Mouse (Mus musculus) embryonic facial prominence, embryonic 12.5 days (tissue): ENCODE results near the gene Gm45062. TPM values are rescaled to one million over a fixed set of nuclear protein-coding genes. Genes with fewer than 3 reads are reported as not detected.
"Not testable (repeated sequence)": the region's sequence is repeated elsewhere in the genome, so short reads cannot be mapped to it uniquely, and the experiment has no call there.

Experiments
- ATAC-seq: fragments of 200-750 bp; cut with Nextera tagmentation; 2 replicates; pipeline ENCODE4 v1.8.0; 2017; ENCODE audit not compliant: insufficient number of reproducible peaks, insufficient read depth, low FRiP score, low TSS enrichment
- H3K27ac ChIP-seq: fragments of 300-500 bp; sonication (generic); 2 replicates; pipeline ENCODE4 v1.5.1; 2016; ENCODE audit warnings: mild to moderate bottlenecking
- H3K27me3 ChIP-seq: fragments of 300-500 bp; sonication (generic); 2 replicates; pipeline ENCODE4 v1.6.1; 2016; ENCODE audit warnings: mild to moderate bottlenecking, moderate library complexity
- H3K36me3 ChIP-seq: fragments of 300-500 bp; sonication (generic); 2 replicates; pipeline ENCODE4 v1.6.1; 2016; ENCODE audit warnings: mild to moderate bottlenecking
- H3K4me1 ChIP-seq: fragments of 300-500 bp; sonication (generic); 2 replicates; pipeline ENCODE4 v1.6.1; 2016
- H3K4me2 ChIP-seq: fragments of 300-500 bp; sonication (generic); replicated peaks from 2 replicates; pipeline ENCODE4 v1.6.1; 2016; ENCODE audit warnings: mild to moderate bottlenecking, moderate library complexity
- H3K4me3 ChIP-seq: fragments of 300-500 bp; sonication (generic); 2 replicates; pipeline ENCODE4 v1.5.1; 2016; ENCODE audit warnings: mild to moderate bottlenecking
- H3K9ac ChIP-seq: fragments of 300-500 bp; sonication (generic); 2 replicates; pipeline ENCODE4 v1.6.1; 2016; ENCODE audit warnings: mild to moderate bottlenecking, moderate library complexity
- H3K9me3 ChIP-seq: fragments of 300-500 bp; sonication (generic); 2 replicates; pipeline ENCODE4 v1.6.1; 2016; ENCODE audit warnings: mild to moderate bottlenecking, moderate library complexity
- WGBS: fragments of 180-500 bp; shearing (Covaris S2); methylation state at CpG from one replicate; pipeline ENCODE4 v1.1.7; 2016; 5-methylcytosine and 5-hydroxymethylcytosine counted together
- polyA plus RNA-seq: library from polyadenylated mRNA; unstranded; fragments of >200 nt; fragmentation: Nextera tagmentation; extraction: Ambion mirVana; gene quantifications from 2 replicates; pipeline ENCODE4 v1.2.1, GENCODE M21; 2016

Gene Gm45062
- polyA plus RNA-seq, 1 experiment from 2014 or later: 11.6 TPM

GRCm38 (mm10) chr6:8319591-8319990, 60.3 kb downstream of the Gm45062 start:
- ATAC-seq: no peak
- 94% methylated on average over 2 of the region's 2 CpGs for WGBS
- H3K9me3 ChIP-seq: no peaks in the 10 kb centered on the region; the same call in 1 of the 2 replicates
- no peaks in the 10 kb centered on the region for H3K4me1 ChIP-seq
- no peaks in the 10 kb centered on the region for H3K36me3 ChIP-seq
- H3K4me2 ChIP-seq: no peak overlapping the region
- H3K27ac ChIP-seq: no peak overlapping the region
- no peak overlapping the region for H3K4me3 ChIP-seq
- no peak overlapping the region for H3K9ac ChIP-seq
- no peaks in the 10 kb centered on the region for H3K27me3 ChIP-seq

GRCm38 (mm10) chr6:8331496-8331895, 72.2 kb downstream of the Gm45062 start:
- not testable (repeated sequence) for H3K36me3 ChIP-seq, H3K27me3 ChIP-seq, H3K4me2 ChIP-seq, H3K9me3 ChIP-seq, H3K4me1 ChIP-seq, H3K27ac ChIP-seq, ATAC-seq, H3K4me3 ChIP-seq, H3K9ac ChIP-seq
- 96% methylated on average over 3 of the region's 3 CpGs for WGBS

GRCm38 (mm10) chr6:8333380-8333779, 74.1 kb downstream of the Gm45062 start:
- ATAC-seq: no peak
- H3K4me2 ChIP-seq: no peak overlapping the region
- H3K4me3 ChIP-seq: no peak overlapping the region
- H3K4me1 ChIP-seq: no peaks in the 10 kb centered on the region
- H3K27ac ChIP-seq: no peak overlapping the region
- no peaks in the 10 kb centered on the region for H3K27me3 ChIP-seq
- 91% methylated on average over 1 of the region's 1 CpGs for WGBS
- no peaks in the 10 kb centered on the region for H3K36me3 ChIP-seq
- H3K9me3 ChIP-seq: no peaks in the 10 kb centered on the region
- H3K9ac ChIP-seq: no peak overlapping the region

- ATAC-seq: no peak
- no peak overlapping the region for H3K4me2 ChIP-seq
These were observed 77.5 kb downstream of the Gm45062 start for GRCm38 (mm10) chr6:8336487-8337390.

GRCm38 (mm10) chr6:8339453-8339852, 80.2 kb downstream of the Gm45062 start:
- no peak for ATAC-seq
- WGBS: 87% methylated on average over 6 of the region's 6 CpGs

More at GRCm38 (mm10) chr6:8336487-8337390, 77.5 kb downstream of the Gm45062 start:
- no peaks in the 10 kb centered on the region for H3K27me3 ChIP-seq
- no peaks in the 10 kb centered on the region for H3K9me3 ChIP-seq
- no peaks in the 10 kb centered on the region for H3K4me1 ChIP-seq
- H3K4me3 ChIP-seq: no peak overlapping the region
- WGBS: 85% methylated on average over 9 of the region's 9 CpGs
- no peak overlapping the region for H3K27ac ChIP-seq
- no peaks in the 10 kb centered on the region for H3K36me3 ChIP-seq
- no peak overlapping the region for H3K9ac ChIP-seq

GRCm38 (mm10) chr6:8343271-8343670, 84.0 kb downstream of the Gm45062 start:
- Histone ChIP-seq H3K4me3 (no peak overlapping the region), H3K27ac (no peak overlapping the region), H3K4me1 (no peaks in the 10 kb centered on the region), H3K4me2 (no peak overlapping the region), H3K36me3 (no peaks in the 10 kb centered on the region), H3K9me3 (no peaks in the 10 kb centered on the region), H3K27me3 (no peaks in the 10 kb centered on the region), H3K9ac (no peak overlapping the region)
- ATAC-seq: no peak
- WGBS: 95% methylated on average over 4 of the region's 4 CpGs

More at GRCm38 (mm10) chr6:8339453-8339852, 80.2 kb downstream of the Gm45062 start:
- Histone ChIP-seq H3K4me1 (no peaks in the 10 kb centered on the region), H3K4me3 (no peak overlapping the region), H3K4me2 (no peak overlapping the region), H3K9me3 (no peaks in the 10 kb centered on the region), H3K9ac (no peak overlapping the region), H3K27me3 (no peaks in the 10 kb centered on the region), H3K36me3 (no peaks in the 10 kb centered on the region), H3K27ac (no peak overlapping the region)

GRCm38 (mm10) chr6:8345219-8345856, 86.1 kb downstream of the Gm45062 start:
- 65% methylated on average over 5 of the region's 5 CpGs for WGBS
- no peak overlapping the region for H3K4me2 ChIP-seq
- no peak overlapping the region for H3K4me3 ChIP-seq
- no peaks in the 10 kb centered on the region; the same call in 1 of the 2 replicates for H3K4me1 ChIP-seq
- no peak overlapping the region for H3K27ac ChIP-seq
- H3K27me3 ChIP-seq: no peaks in the 10 kb centered on the region
- no peak overlapping the region for H3K9ac ChIP-seq
- H3K36me3 ChIP-seq: no peaks in the 10 kb centered on the region
- H3K9me3 ChIP-seq: no peaks in the 10 kb centered on the region
- ATAC-seq: no peak

- Histone ChIP-seq H3K4me2 (no peak overlapping the region), H3K36me3 (no peaks in the 10 kb centered on the region), H3K9me3 (no peaks in the 10 kb centered on the region), H3K9ac (no peak overlapping the region), H3K27ac (no peak overlapping the region), H3K4me1 (no peaks in the 10 kb centered on the region; the same call in 1 of the 2 replicates), H3K27me3 (no peaks in the 10 kb centered on the region), H3K4me3 (no peak overlapping the region)
- ATAC-seq: no peak
- 80% methylated on average over 2 of the region's 2 CpGs for WGBS
These were observed 87.9 kb downstream of the Gm45062 start for GRCm38 (mm10) chr6:8347154-8347553.

- no peaks in the 10 kb centered on the region for H3K36me3 ChIP-seq
- H3K4me2 ChIP-seq: no peak overlapping the region
- no peaks in the 10 kb centered on the region for H3K9me3 ChIP-seq
- ATAC-seq: no peak
- no peak overlapping the region for H3K4me3 ChIP-seq
- H3K9ac ChIP-seq: no peak overlapping the region
- H3K27ac ChIP-seq: no peak overlapping the region
- WGBS: 98% methylated on average over 1 of the region's 1 CpGs
- H3K4me1 ChIP-seq: peaks cover 12% of the 10 kb centered on the region
- no peaks in the 10 kb centered on the region for H3K27me3 ChIP-seq
These were observed 89.1 kb downstream of the Gm45062 start for GRCm38 (mm10) chr6:8348344-8348743.

- no peak overlapping the region for H3K4me2 ChIP-seq
- peaks cover 20% of the 10 kb centered on the region for H3K4me1 ChIP-seq
- ATAC-seq: no peak
- no peaks in the 10 kb centered on the region for H3K36me3 ChIP-seq
- H3K9me3 ChIP-seq: no peaks in the 10 kb centered on the region
- H3K4me3 ChIP-seq: no peak overlapping the region
- no peaks in the 10 kb centered on the region for H3K27me3 ChIP-seq
- H3K9ac ChIP-seq: no peak overlapping the region
- no peak overlapping the region for H3K27ac ChIP-seq
- WGBS: 75% methylated on average over 2 of the region's 2 CpGs
These were observed 89.9 kb downstream of the Gm45062 start for GRCm38 (mm10) chr6:8349060-8349670.

- Histone ChIP-seq H3K4me2 (no peak overlapping the region), H3K9me3 (no peaks in the 10 kb centered on the region), H3K4me1 (peaks cover 20% of the 10 kb centered on the region), H3K9ac (no peak overlapping the region), H3K27me3 (no peaks in the 10 kb centered on the region), H3K36me3 (no peaks in the 10 kb centered on the region), H3K27ac (no peak overlapping the region), H3K4me3 (no peak overlapping the region)
- no peak for ATAC-seq
- WGBS: 82% methylated on average over 2 of the region's 2 CpGs
These were observed 92.3 kb downstream of the Gm45062 start for GRCm38 (mm10) chr6:8351507-8351906.
